Mouse (Mus musculus): ENCODE measurements around the gene Ube2z. TPM values are rescaled to one million over a fixed set of nuclear protein-coding genes. Genes with fewer than 3 reads are reported as not detected.
A peak's percentile ranks its signal among the peaks of the same experiment; 100 is the strongest.
"Not testable (repeated sequence)": the region's sequence is repeated elsewhere in the genome, so short reads cannot be mapped to it uniquely, and the experiment has no call there.

Gene Ube2z
- polyA plus RNA-seq (2015; fragmentation: Nextera tagmentation; extraction: Ambion mirVana), result 31.7 and 33.2 TPM in 2 replicates

- Histone ChIP-seq H3K4me1 (replicated peaks; ENCODE audit: insufficient read depth, low read length) (no peaks in the 10 kb centered on the region), H3K4me2 (ENCODE audit: low read length) (peak within 1 kb of the TSS; percentile 76), H3K9me3 (replicated peaks; ENCODE audit: low read length) (no peaks in the 10 kb centered on the region), H3K9ac (ENCODE audit: low read depth, low read length) (peak within 1 kb of the TSS; percentile 94), H3K27ac (peak within 1 kb of the TSS; percentile 88), H3K27me3 (ENCODE audit: insufficient read depth, low read length) (no peaks in the 10 kb centered on the region), H3K4me3 (replicated peaks; ENCODE audit: low read depth, low read length) (peak within 1 kb of the TSS; percentile 86), H3K36me3 (ENCODE audit: insufficient read depth, low read length) (peaks cover 6% of the 10 kb centered on the region)
- peak; percentile 97 for DNase-seq (ENCODE audit: low spot score)
- no peak; the same call in 1 of the 2 replicates for TF ChIP-seq CTCF (IDR thresholded peaks at IDR 0.05; ENCODE audit: low read depth)
- WGBS, result 5% methylated on average over 46 of the region's 50 CpGs
- peak; percentile 98 for ATAC-seq (replicated peaks; ENCODE audit: low FRiP score, low read depth)
Measured at GRCm38 (mm10) chr11:96065215-96065911, at the start of gene Ube2z. Ube2z (minus strand) TSS chr11:96065388.

GRCm38 (mm10) chr11:96114077-96114476, 48.9 kb upstream of the Ube2z start:
- no peak for ATAC-seq (replicated peaks; ENCODE audit: low FRiP score, low read depth)
- 53% methylated on average over 2 of the region's 2 CpGs for WGBS
- no peak overlapping the region for H3K4me2 ChIP-seq (ENCODE audit: low read length)

GRCm38 (mm10) chr11:96111751-96112150, 46.6 kb upstream of the Ube2z start, which contains the start of gene Calcoco2:
Calcoco2 (minus strand) TSS chr11:96111964.
- Histone ChIP-seq H3K27ac (no peak within 1 kb of the TSS), H3K9ac (ENCODE audit: low read depth, low read length) (no peak within 1 kb of the TSS), H3K9me3 (replicated peaks; ENCODE audit: low read length) (no peaks in the 10 kb centered on the region), H3K36me3 (ENCODE audit: insufficient read depth, low read length) (no peaks in the 10 kb centered on the region), H3K4me1 (replicated peaks; ENCODE audit: insufficient read depth, low read length) (no peaks in the 10 kb centered on the region), H3K27me3 (ENCODE audit: insufficient read depth, low read length) (no peaks in the 10 kb centered on the region), H3K4me3 (replicated peaks; ENCODE audit: low read depth, low read length) (no peak within 1 kb of the TSS), H3K4me2 (ENCODE audit: low read length) (no peak within 1 kb of the TSS)
- no peak for DNase-seq (ENCODE audit: low spot score)
- no peak for TF ChIP-seq CTCF (IDR thresholded peaks at IDR 0.05; ENCODE audit: low read depth)
- no peak for ATAC-seq (replicated peaks; ENCODE audit: low FRiP score, low read depth)
- WGBS, result 41% methylated on average over 14 of the region's 14 CpGs

More at GRCm38 (mm10) chr11:96114077-96114476, 48.9 kb upstream of the Ube2z start:
- H3K9ac ChIP-seq (ENCODE audit: low read depth, low read length), result no peak overlapping the region
- H3K9me3 ChIP-seq (replicated peaks; ENCODE audit: low read length), result no peaks in the 10 kb centered on the region
- H3K4me3 ChIP-seq (replicated peaks; ENCODE audit: low read depth, low read length), result no peak overlapping the region
- no peak for TF ChIP-seq CTCF (IDR thresholded peaks at IDR 0.05; ENCODE audit: low read depth)
- peak; percentile 42 for DNase-seq (ENCODE audit: low spot score)
- H3K27ac ChIP-seq, result no peak overlapping the region
- H3K27me3 ChIP-seq (ENCODE audit: insufficient read depth, low read length), result no peaks in the 10 kb centered on the region
- no peaks in the 10 kb centered on the region for H3K36me3 ChIP-seq (ENCODE audit: insufficient read depth, low read length)
- H3K4me1 ChIP-seq (replicated peaks; ENCODE audit: insufficient read depth, low read length), result no peaks in the 10 kb centered on the region

GRCm38 (mm10) chr11:96110950-96111349, 45.8 kb upstream of the Ube2z start:
- not testable (repeated sequence) for H3K27ac ChIP-seq; H3K9ac ChIP-seq (ENCODE audit: low read depth, low read length); H3K4me1 ChIP-seq (replicated peaks; ENCODE audit: insufficient read depth, low read length); DNase-seq (ENCODE audit: low spot score); H3K4me3 ChIP-seq (replicated peaks; ENCODE audit: low read depth, low read length); ATAC-seq (replicated peaks; ENCODE audit: low FRiP score, low read depth); H3K36me3 ChIP-seq (ENCODE audit: insufficient read depth, low read length); H3K27me3 ChIP-seq (ENCODE audit: insufficient read depth, low read length); H3K9me3 ChIP-seq (replicated peaks; ENCODE audit: low read length); H3K4me2 ChIP-seq (ENCODE audit: low read length)
- 71% methylated on average over 2 of the region's 2 CpGs for WGBS
- TF ChIP-seq CTCF (IDR thresholded peaks at IDR 0.05; ENCODE audit: low read depth), result peak; percentile 42

GRCm38 (mm10) chr11:96108376-96108775, 43.2 kb upstream of the Ube2z start:
- Histone ChIP-seq H3K27me3 (ENCODE audit: insufficient read depth, low read length) (no peaks in the 10 kb centered on the region), H3K4me2 (ENCODE audit: low read length) (no peak overlapping the region), H3K4me1 (replicated peaks; ENCODE audit: insufficient read depth, low read length) (no peaks in the 10 kb centered on the region), H3K36me3 (ENCODE audit: insufficient read depth, low read length) (no peaks in the 10 kb centered on the region), H3K9ac (ENCODE audit: low read depth, low read length) (no peak overlapping the region), H3K4me3 (replicated peaks; ENCODE audit: low read depth, low read length) (no peak overlapping the region), H3K27ac (no peak overlapping the region), H3K9me3 (replicated peaks; ENCODE audit: low read length) (no peaks in the 10 kb centered on the region)
- no peak for DNase-seq (ENCODE audit: low spot score)
- WGBS, result 56% methylated on average over 1 of the region's 1 CpGs
- no peak for ATAC-seq (replicated peaks; ENCODE audit: low FRiP score, low read depth)
- no peak for TF ChIP-seq CTCF (IDR thresholded peaks at IDR 0.05; ENCODE audit: low read depth)

- Histone ChIP-seq H3K9me3 (replicated peaks; ENCODE audit: low read length) (no peaks in the 10 kb centered on the region), H3K27me3 (ENCODE audit: insufficient read depth, low read length) (no peaks in the 10 kb centered on the region), H3K36me3 (ENCODE audit: insufficient read depth, low read length) (no peaks in the 10 kb centered on the region), H3K4me1 (replicated peaks; ENCODE audit: insufficient read depth, low read length) (no peaks in the 10 kb centered on the region), H3K9ac (ENCODE audit: low read depth, low read length) (no peak overlapping the region), H3K4me2 (ENCODE audit: low read length) (no peak overlapping the region), H3K4me3 (replicated peaks; ENCODE audit: low read depth, low read length) (no peak overlapping the region), H3K27ac (no peak overlapping the region)
- DNase-seq (ENCODE audit: low spot score), result peak; percentile 81
- 0 out of 2 replicates have a peak, but pooled peaks have one; percentile 54 for ATAC-seq (replicated peaks; ENCODE audit: low FRiP score, low read depth)
- TF ChIP-seq CTCF (IDR thresholded peaks at IDR 0.05; ENCODE audit: low read depth), result peak; percentile 94
- WGBS, result 9% methylated on average over 3 of the region's 3 CpGs
Measured at GRCm38 (mm10) chr11:96093361-96093760, 28.2 kb upstream of the Ube2z start.

Measured in kidney, postnatal 0 days (tissue).